Mouse (Mus musculus) heart, adult 2 months (tissue): ENCODE measurements around the gene Sgip1.

Experiments
- CTCF ChIP-seq: fragments of 200-600 bp; IDR thresholded peaks from 2 replicates; pipeline ENCODE4 v1.8.1; 2022; ENCODE audit warnings: antibody characterized with exemption, mild to moderate bottlenecking, moderate library complexity
- EP300 ChIP-seq: fragments of 200-500 bp; IDR thresholded peaks from 2 replicates; pipeline ENCODE4 v1.6.1; 2011; ENCODE audit warnings: low read depth, low read length, control low read depth; ENCODE audit not compliant: insufficient read depth
- POLR2A ChIP-seq: fragments of 200-500 bp; IDR thresholded peaks from 2 replicates; pipeline ENCODE4 v1.6.1; 2011; ENCODE audit warnings: mild to moderate bottlenecking, low read depth, low read length, control low read depth; ENCODE audit not compliant: insufficient read depth

DNA sequence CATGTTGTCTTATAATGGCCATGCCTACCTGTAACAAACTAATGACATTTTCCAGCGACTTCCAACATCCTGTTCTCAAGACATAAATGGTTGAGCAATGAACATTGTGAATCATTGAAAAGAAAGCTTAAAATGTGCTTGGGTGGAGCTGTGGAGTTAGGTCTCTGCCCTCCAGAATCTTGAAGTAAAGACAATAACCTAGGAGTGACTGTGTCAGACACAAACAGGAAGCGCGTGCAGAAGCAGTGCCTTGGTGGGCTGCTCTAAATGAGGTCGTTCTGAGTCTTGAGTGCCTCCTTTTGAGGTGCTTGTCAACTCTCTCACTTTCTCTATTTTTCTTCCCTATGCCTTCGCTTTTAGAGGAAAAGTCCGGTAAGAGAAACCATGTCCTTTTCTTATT is 159.1 kb downstream of the Sgip1 start:
- TF ChIP-seq CTCF (no peak), POLR2A (no peak), EP300 (no peak)
